Mouse (Mus musculus) megakaryocyte-erythroid progenitor cell, adult 5 weeks (primary cell): ENCODE measurements around the gene Psmc6. TPM values are rescaled to one million over a fixed set of nuclear protein-coding genes. Genes with fewer than 3 reads are reported as not detected.

Experiments
- polyA plus RNA-seq: library from polyadenylated mRNA; stranded (reverse); fragments of >175 nt; gene quantifications from 2 replicates; pipeline ENCODE4 v1.2.3, GENCODE M21; 2012

Gene Psmc6
- polyA plus RNA-seq: 5.2 and 5.4 TPM in 2 replicates

DNA sequence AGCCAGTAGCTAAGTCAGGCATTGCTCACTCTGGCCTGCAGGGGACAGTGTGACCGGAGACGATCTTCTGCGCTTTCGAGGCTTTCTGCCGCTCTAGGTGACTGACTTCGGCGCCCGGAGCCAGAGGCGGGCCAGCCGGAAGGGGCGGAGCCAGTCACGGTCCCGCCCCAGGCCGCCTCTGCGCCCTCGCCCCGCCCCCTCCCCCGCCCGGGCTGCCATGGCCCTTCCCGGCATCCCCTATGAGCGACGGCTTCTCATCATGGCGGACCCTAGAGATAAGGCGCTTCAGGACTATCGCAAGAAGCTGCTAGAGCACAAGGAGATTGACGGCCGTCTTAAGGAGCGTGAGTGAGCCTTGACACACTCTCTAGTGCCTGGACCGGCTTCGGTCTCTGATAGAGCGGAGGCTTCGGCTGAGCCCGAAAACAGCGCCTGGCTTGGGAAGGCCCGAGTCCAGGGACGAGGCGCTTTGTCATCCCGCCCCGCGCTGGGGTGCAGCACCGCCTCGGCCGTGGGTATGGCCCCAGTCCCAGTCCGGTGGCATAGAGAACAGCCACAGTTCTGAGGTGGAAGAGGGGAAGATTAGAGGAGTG, at the start of gene Psmc6:
Gene Psmc6, plus strand, starts transcription at position 200 of the 593 bp plus-strand sequence.

GRCm38 (mm10) chr14:45318426-45319236, 11.0 kb upstream of the Psmc6 start, which contains the start of gene Ero1l:
Gene Ero1l, minus strand, starts transcription at chr14:45318771.

DNA sequence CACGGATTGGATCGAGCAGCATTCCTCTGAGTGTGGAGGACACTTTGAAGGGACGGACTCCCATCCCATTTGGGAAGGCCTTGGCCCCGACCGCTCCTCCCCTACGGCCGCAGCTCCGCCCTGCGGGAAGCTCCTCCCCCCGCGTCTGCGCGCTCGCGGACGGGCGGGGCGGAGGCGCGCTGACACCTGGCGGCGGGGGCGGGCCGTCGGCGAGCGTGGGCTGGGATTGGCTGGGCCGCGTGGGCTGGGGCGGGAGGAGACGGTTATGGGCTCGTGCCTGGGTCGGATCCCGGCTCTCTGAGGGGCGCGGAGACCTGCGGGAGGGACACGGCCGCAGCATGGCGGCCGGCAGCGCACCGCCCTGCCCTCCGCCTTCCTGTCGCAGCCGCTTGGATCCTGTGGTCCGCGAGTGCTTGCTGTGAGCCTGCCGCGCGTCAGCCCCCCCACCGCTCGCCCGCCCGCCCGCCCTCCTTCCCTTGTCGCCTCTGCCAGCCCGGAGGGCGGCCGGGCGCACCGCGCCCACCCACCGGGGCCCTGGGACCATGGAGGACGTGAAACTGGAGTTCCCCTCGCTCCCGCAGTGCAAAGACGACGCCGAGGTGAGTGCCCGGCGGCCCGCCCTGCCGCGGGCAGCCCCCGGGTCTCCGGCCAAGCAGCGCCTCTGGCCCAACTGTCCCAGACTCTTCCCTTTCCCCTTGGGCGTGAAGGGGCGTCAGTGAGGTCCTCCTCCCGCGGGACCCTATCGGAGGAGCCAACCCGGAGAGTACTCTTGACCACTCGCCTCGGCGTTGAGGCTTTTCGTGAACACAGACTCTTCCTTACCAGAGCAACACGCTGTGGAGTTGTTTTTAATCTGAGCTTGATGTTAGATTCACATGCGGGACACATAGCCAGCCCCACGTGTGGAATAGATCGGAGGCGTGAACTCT, 21.6 kb downstream of the Psmc6 start, which contains the start of gene Styx:
Gene Styx, plus strand, starts transcription at position 163 of the 929 bp plus-strand sequence.

Other genes starting within 250 kb of the Psmc6 start
- gene Gpr137c, start 110.1 kb upstream of the Psmc6 start, polyA plus RNA-seq: 1.6 and 1.8 TPM in 2 replicates
- gene Txndc16, start 109.5 kb upstream of the Psmc6 start, polyA plus RNA-seq: 2.9 and 4.0 TPM in 2 replicates
- 4.5 and 7.3 TPM in 2 replicates for gene Ero1l, start 11.0 kb upstream of the Psmc6 start, polyA plus RNA-seq
- 146 and 169 TPM in 2 replicates for gene Styx, start 21.3 kb downstream of the Psmc6 start, polyA plus RNA-seq
- gene Gnpnat1, start 75.1 kb downstream of the Psmc6 start, polyA plus RNA-seq: 8.6 and 10.4 TPM in 2 replicates
- 0.02 TPM in 1 of 2 replicates, not detected in the other for gene Fermt2, start 200.3 kb downstream of the Psmc6 start, polyA plus RNA-seq